Mouse (Mus musculus) hindbrain, postnatal 0 days (tissue): ENCODE measurements around the gene Dgcr2. TPM values are rescaled to one million over a fixed set of nuclear protein-coding genes. Genes with fewer than 3 reads are reported as not detected.
A peak's percentile ranks its signal among the peaks of the same experiment; 100 is the strongest.

ENCODE experiments used
- ATAC-seq: fragments of 200-750 bp; cut with Nextera tagmentation; 2 replicates; pipeline ENCODE4 v1.8.0; 2017; ENCODE audit warnings: mild to moderate bottlenecking, moderate TSS enrichment, moderate library complexity
- DNase-seq: peaks from one replicate; pipeline ENCODE4 v3.0.0-alpha.2; 2015; ENCODE audit warnings: low spot score
- H3K27ac ChIP-seq: fragments of 300-500 bp; sonication (generic); 2 replicates; pipeline ENCODE4 v1.5.1; 2014; ENCODE audit warnings: mild to moderate bottlenecking
- H3K27me3 ChIP-seq: fragments of 300-500 bp; sonication (generic); 2 replicates; pipeline ENCODE4 v1.6.1; 2014; ENCODE audit warnings: low read length, mixed read lengths; ENCODE audit not compliant: insufficient read depth
- H3K36me3 ChIP-seq: fragments of 300-500 bp; sonication (generic); 2 replicates; pipeline ENCODE4 v1.6.1; 2014; ENCODE audit warnings: low read length, mixed read lengths; ENCODE audit not compliant: insufficient read depth
- H3K4me1 ChIP-seq: fragments of 300-500 bp; sonication (generic); 2 replicates; pipeline ENCODE4 v1.6.1; 2014; ENCODE audit warnings: antibody characterized with exemption, low read length, mixed read lengths; ENCODE audit not compliant: insufficient read depth
- H3K4me2 ChIP-seq: fragments of 300-500 bp; sonication (generic); 2 replicates; pipeline ENCODE4 v1.6.1; 2014; ENCODE audit warnings: low read depth, mild to moderate bottlenecking, low read length, moderate library complexity, mixed read lengths
- H3K4me3 ChIP-seq: fragments of 300-500 bp; sonication (generic); 2 replicates; pipeline ENCODE4 v1.5.1; 2014; ENCODE audit warnings: low read length
- H3K9ac ChIP-seq: fragments of 300-500 bp; sonication (generic); replicated peaks from 2 replicates; pipeline ENCODE4 v1.6.1; 2014; ENCODE audit warnings: mild to moderate bottlenecking, low read length, moderate library complexity, mixed read lengths
- H3K9me3 ChIP-seq: fragments of 300-500 bp; sonication (generic); 2 replicates; pipeline ENCODE4 v1.6.1; 2016; ENCODE audit warnings: low read length, mixed read lengths
- CTCF ChIP-seq: IDR thresholded peaks from 2 replicates; pipeline ENCODE4 v1.5.1; 2016; ENCODE audit warnings: antibody characterized with exemption, control low read depth, low read depth
- WGBS: fragments of 180-500 bp; shearing (Covaris S2); extraction: QIAGEN DNeasy Blood & Tissue Kit; methylation state at CpG from one replicate; pipeline ENCODE4 v1.1.7; 2014; 5-methylcytosine and 5-hydroxymethylcytosine counted together
- polyA plus RNA-seq: library from polyadenylated mRNA; unstranded; fragments of >200 nt; fragmentation: Nextera tagmentation; extraction: Ambion mirVana; gene quantifications from 2 replicates; pipeline ENCODE4 v1.2.1, GENCODE M21; 2015
- total RNA-seq: library from RNA; depleted of rRNA; stranded (reverse); fragments of >200 nt; gene quantifications from 2 replicates; pipeline ENCODE4 v1.2.3, GENCODE M21; 2014

Dgcr2 gene
- total and polyA plus RNA-seq, 2 experiments from 2014 or later, result 88.8 to 199 TPM

GRCm38 (mm10) chr16:17875174-17875573 is 23.2 kb downstream of the Dgcr2 start:
- H3K4me1 ChIP-seq, result no peaks in the 10 kb centered on the region
- DNase-seq (no peak), ATAC-seq (no peak)
- no peak overlapping the region for H3K4me2 ChIP-seq
- TF ChIP-seq CTCF, result no peak
- WGBS, result 84% methylated on average over 4 of the region's 4 CpGs
- H3K9me3 ChIP-seq, result no peaks in the 10 kb centered on the region
- no peak overlapping the region for H3K9ac ChIP-seq
- no peak overlapping the region for H3K27ac ChIP-seq
- H3K36me3 ChIP-seq, result peaks cover 14% of the 10 kb centered on the region; the same call in 1 of the 2 replicates
- no peak overlapping the region for H3K4me3 ChIP-seq
- no peaks in the 10 kb centered on the region for H3K27me3 ChIP-seq

- no peaks in the 10 kb centered on the region for H3K9me3 ChIP-seq
- no peaks in the 10 kb centered on the region for H3K4me1 ChIP-seq
- H3K27me3 ChIP-seq, result no peaks in the 10 kb centered on the region
- H3K27ac ChIP-seq, result no peak overlapping the region
- no peak for DNase-seq
- peaks cover 14% of the 10 kb centered on the region; the same call in 1 of the 2 replicates for H3K36me3 ChIP-seq
- H3K4me3 ChIP-seq, result no peak overlapping the region
- no peak overlapping the region for H3K9ac ChIP-seq
- H3K4me2 ChIP-seq, result no peak overlapping the region
- TF ChIP-seq CTCF, result no peak
- WGBS, result 62% methylated on average over 4 of the region's 4 CpGs
- no peak for ATAC-seq
Measured at GRCm38 (mm10) chr16:17872995-17873394, 25.4 kb downstream of the Dgcr2 start.

GRCm38 (mm10) chr16:17871248-17871647 is 27.1 kb downstream of the Dgcr2 start:
- Histone ChIP-seq H3K4me2 (no peak overlapping the region), H3K9ac (no peak overlapping the region), H3K27ac (no peak overlapping the region), H3K36me3 (peaks cover 14% of the 10 kb centered on the region; the same call in 1 of the 2 replicates), H3K4me3 (no peak overlapping the region), H3K4me1 (no peaks in the 10 kb centered on the region), H3K27me3 (no peaks in the 10 kb centered on the region), H3K9me3 (no peaks in the 10 kb centered on the region)
- DNase-seq (no peak), ATAC-seq (no peak)
- 89% methylated on average over 5 of the region's 5 CpGs for WGBS
- TF ChIP-seq CTCF, result no peak

- Histone ChIP-seq H3K9ac (no peak overlapping the region), H3K4me1 (no peaks in the 10 kb centered on the region), H3K9me3 (no peaks in the 10 kb centered on the region), H3K4me3 (no peak overlapping the region), H3K27ac (no peak overlapping the region), H3K27me3 (no peaks in the 10 kb centered on the region), H3K4me2 (no peak overlapping the region), H3K36me3 (peaks cover 4% of the 10 kb centered on the region; the same call in 1 of the 2 replicates)
- 55% methylated on average over 6 of the region's 6 CpGs for WGBS
- ATAC-seq (0 out of 2 replicates have a peak, but pooled peaks have one; percentile 32), DNase-seq (peak; percentile 11)
- no peak for TF ChIP-seq CTCF
Measured at GRCm38 (mm10) chr16:17865770-17866169, 32.6 kb downstream of the Dgcr2 start.

- H3K27me3 ChIP-seq, result no peaks in the 10 kb centered on the region
- DNase-seq (no peak), ATAC-seq (0 out of 2 replicates have a peak, but pooled peaks have one; percentile 2)
- H3K9ac ChIP-seq, result no peak overlapping the region
- H3K4me1 ChIP-seq, result no peaks in the 10 kb centered on the region
- peaks cover 2% of the 10 kb centered on the region; the same call in 1 of the 2 replicates for H3K36me3 ChIP-seq
- no peaks in the 10 kb centered on the region for H3K9me3 ChIP-seq
- WGBS, result 86% methylated on average over 2 of the region's 2 CpGs
- no peak overlapping the region for H3K4me2 ChIP-seq
- no peak overlapping the region for H3K27ac ChIP-seq
- H3K4me3 ChIP-seq, result no peak overlapping the region
- no peak for TF ChIP-seq CTCF
Measured at GRCm38 (mm10) chr16:17865293-17865692, 33.1 kb downstream of the Dgcr2 start.

- ATAC-seq, result 0 out of 2 replicates have a peak, but pooled peaks have one; percentile 72
Measured at GRCm38 (mm10) chr16:17858592-17858991, 39.8 kb downstream of the Dgcr2 start.

GRCm38 (mm10) chr16:17857157-17857556 is 41.2 kb downstream of the Dgcr2 start:
- no peak overlapping the region for H3K4me2 ChIP-seq
- no peaks in the 10 kb centered on the region for H3K9me3 ChIP-seq
- 90% methylated on average over 7 of the region's 7 CpGs for WGBS
- H3K4me3 ChIP-seq, result no peak overlapping the region
- H3K36me3 ChIP-seq, result peaks cover 58% of the 10 kb centered on the region
- H3K4me1 ChIP-seq, result no peaks in the 10 kb centered on the region
- ATAC-seq, result no peak
- no peak for DNase-seq
- no peak for TF ChIP-seq CTCF
- H3K9ac ChIP-seq, result no peak overlapping the region
- no peak overlapping the region for H3K27ac ChIP-seq
- H3K27me3 ChIP-seq, result no peaks in the 10 kb centered on the region

More at GRCm38 (mm10) chr16:17858592-17858991, 39.8 kb downstream of the Dgcr2 start:
- Histone ChIP-seq H3K27ac (no peak overlapping the region), H3K36me3 (peaks cover 50% of the 10 kb centered on the region), H3K4me2 (no peak overlapping the region), H3K9me3 (no peaks in the 10 kb centered on the region), H3K9ac (no peak overlapping the region), H3K4me1 (no peaks in the 10 kb centered on the region), H3K27me3 (no peaks in the 10 kb centered on the region), H3K4me3 (no peak overlapping the region)
- peak; percentile 68 for DNase-seq
- peak; percentile 76 for TF ChIP-seq CTCF
